Mouse (Mus musculus) layer of hippocampus, postnatal 10 days (tissue): ENCODE measurements at regions not wholly inside any gene's neighbourhood (a gene's known extent, or its start where the extent isn't known, plus 50 kb on each side); places are given as distances from the start of the nearest gene placed in this dataset.
A peak's percentile ranks its signal among the peaks of the same experiment; 100 is the strongest.

ENCODE experiments used
- DNase-seq, 2 experiments: peaks; one replicate each; pipeline ENCODE4 v3.0.0; 2021; ENCODE audit warnings: low spot score in 2 of 2

GRCm38 (mm10) chr6:100176914-100177560 is 110.2 kb downstream of the Rybp start:
- DNase-seq, result no peak

DNA sequence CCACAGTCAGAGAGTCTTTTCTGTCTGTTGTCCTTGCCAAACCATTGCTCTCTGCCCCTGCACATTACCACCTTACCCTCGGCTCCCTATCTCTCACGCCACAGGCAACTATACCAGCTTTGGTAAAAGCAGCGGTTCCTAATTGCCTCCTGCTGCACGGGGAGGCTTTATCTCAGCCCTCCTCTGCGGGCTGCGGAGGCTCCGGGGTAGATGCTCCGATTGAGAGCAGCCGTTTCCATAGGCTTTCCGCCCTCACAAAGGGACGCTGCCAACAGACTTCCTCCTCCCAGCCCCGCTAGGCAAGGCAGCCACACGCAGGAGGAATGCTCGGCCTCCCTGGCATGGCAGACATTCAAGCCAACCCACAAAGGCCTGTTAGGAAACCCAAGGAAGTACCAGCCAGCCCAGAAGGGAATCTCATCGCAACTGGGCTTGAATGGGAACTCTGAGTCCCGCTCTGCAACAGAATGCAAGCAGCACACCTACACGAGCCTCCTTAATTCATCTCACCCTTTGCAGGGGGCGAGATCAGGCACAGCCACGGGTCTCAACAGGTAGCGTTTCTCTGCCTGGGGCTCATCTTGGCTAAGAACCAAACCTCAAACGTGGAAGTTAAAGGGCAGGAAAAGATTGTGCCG is 116.5 kb downstream of the Rybp start:
- DNase-seq, result peak; percentile 52 to 67

DNA sequence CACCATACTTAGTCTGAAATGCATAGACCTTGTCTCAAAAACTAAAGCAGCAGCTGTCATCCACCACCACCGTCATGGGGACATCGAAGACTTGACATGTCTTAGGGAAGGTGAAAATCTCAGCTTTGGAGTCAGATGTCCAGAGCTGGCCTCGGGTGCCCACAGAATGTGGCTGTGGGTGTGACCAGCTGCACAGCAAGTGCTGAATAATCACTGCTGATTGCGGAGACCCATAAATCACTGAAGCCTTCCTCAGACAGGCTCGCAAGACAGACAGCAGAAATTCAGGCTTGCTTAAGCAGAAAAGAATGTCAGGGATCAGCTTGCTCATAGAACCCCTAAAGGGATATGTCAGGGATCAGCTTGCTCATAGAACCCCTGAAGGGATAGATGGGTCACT is 120.0 kb downstream of the Rybp start:
- DNase-seq, result no peak

DNA sequence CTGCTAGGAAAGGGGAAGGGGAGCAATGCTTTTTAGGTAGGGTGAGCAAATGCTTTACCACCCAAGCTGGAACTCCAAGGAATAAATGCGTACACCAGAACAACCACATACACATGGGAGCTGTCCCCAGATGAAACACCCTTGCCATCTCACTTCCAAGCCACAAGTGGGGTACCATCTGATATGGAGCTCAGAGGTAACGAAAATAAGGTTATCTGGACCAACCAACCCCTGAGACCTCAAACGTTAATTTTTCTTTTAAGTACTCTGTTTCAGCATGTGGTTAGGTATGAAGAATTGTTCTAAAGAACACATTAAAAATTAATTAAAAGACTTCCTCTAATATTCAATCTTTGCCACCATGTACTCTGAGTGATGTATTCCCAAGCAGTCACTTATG is 121.5 kb downstream of the Rybp start:
- no peak for DNase-seq

- DNase-seq, result no peak
These were observed 123.1 kb downstream of the Rybp start for GRCm38 (mm10) chr6:100164162-100164561.

DNA sequence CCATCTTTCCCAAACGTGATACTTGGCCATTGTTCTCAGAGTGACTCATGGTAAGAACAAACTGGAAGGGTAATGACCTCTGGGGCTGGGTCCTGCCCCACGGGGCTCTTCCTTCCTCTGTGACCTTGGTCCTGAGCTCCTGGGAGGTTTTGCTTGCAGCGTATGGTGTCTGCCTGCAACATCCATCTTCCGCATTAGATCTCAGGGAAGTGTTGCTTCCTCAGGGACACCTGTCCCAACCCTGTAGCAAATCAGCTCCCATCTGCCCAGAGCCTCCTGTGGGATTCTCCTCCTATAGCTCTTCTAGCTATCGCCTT is 123.5 kb downstream of the Rybp start:
- no peak for DNase-seq

DNA sequence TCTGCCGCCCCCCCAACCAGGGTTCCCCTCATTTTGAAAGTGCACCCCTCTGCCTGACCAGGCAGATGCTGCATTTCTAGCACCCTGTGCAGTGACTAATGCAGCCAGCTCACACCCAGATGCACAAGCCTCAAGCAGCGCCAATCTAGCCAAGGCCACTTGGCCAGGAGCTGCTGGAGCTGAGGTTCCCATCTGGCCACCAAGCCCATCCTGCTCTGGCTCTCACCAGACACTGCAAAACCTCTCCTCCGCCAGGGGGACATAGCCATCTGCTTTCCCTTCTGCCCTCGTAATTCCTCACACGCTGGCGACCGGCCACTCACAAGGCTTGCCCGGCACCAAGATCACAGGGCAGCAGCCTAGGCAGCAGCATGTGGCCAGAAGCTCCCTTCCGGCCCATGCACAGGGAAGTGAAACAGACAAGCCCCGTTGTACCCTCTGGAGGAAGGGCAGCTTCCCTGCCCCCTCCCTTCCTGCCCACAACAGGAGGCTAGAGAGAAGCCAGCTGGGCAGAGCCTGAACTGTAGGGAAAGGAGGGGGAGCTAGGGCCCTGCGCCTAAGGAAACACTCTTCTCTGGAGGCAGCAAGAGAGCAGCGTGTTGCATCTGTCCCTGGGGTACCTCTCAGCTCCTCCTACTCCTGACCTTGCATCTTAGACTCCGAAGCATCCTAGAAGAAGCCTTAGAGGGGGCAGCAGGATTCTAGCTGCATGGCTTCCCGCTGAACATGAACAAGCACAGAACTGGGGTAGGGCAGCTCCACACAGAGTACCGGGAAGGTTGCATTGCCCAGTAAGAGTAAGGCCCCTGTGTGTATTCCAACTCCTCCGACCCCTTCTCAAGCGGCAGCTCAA is 124.1 kb downstream of the Rybp start:
- peak; percentile 84 to 87 for DNase-seq

DNA sequence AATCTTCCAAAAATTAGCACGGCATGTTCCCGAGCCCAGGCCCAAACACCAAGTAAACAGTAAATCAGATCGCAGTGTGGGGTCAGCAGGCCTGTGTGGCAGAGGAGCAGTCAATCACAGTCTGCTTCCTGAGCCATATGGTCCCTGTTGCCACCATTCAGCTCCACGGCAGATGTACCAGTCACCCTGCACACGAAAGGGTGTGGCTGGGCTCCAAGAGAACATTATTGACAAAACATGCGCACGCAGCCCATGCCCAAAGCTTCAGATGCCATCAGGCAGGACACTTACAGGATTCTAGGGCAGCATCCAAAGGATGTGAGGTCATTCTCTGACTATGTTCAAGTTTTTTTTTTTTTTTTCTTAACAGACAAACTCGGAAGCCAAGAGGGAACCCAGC is 126.6 kb downstream of the Rybp start:
- no peak for DNase-seq

DNA sequence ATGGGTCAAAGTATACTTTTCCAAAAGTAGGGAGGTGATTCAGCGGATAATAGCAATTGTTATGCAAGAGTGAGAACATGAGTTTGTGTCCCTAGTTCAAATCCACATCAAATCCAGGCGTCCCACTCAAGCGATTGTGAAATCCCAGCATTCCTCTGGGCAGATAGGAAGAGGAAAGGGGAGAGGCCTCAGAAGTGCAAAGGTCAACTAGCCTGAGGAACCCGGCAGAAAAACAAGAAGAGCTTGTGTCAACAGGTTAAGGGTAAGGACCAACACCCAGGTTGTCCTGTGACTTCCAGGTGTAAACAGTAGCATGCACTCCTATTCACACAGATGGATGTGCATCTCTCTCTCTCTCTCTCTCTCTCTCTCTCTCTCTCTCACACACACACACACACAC is 127.5 kb downstream of the Rybp start:
- no peak for DNase-seq

- DNase-seq, result no peak
These were observed 128.0 kb downstream of the Rybp start for GRCm38 (mm10) chr6:100159246-100159645.

DNA sequence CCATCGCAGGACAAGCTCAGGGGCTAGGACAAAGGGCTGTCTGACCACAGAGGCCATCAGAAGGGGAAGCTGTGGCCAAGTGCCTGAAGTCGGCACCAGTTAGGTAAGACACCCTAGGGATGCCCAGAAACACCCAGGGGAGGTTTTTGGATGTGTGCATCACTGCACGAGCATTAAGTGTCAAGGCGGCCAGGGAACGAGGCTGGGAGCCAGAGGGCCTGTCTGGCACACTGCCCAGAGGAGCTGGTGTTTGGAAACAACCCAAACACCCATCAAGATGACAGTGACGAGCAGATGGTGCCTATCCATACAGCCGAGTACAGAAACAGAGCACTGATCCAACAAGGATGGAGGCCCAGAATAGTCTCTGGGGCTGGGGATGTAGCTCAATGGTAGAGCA is 130.0 kb downstream of the Rybp start:
- DNase-seq, result peak in 1 of 2 experiments; percentile 45

DNA sequence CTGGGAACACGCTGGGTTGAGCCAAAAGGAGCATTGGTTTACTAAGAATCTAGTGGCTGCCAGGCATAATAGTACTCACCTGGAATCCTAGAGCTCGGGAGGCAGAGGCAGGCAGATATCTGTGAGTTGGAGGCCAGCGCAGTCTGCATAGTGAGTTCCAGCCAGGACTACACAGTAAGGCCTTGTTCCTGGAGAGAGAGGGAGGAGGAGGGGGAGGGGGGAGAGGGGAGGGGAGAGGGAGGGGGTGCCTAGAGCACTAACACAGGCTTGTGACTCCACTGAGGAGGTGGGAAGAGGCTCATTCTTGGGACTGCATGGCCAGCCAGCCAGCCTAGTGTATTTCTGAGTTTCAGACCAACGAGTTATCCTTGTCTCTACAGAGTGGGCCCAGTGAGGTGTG is 131.1 kb downstream of the Rybp start:
- DNase-seq, result no peak

DNA sequence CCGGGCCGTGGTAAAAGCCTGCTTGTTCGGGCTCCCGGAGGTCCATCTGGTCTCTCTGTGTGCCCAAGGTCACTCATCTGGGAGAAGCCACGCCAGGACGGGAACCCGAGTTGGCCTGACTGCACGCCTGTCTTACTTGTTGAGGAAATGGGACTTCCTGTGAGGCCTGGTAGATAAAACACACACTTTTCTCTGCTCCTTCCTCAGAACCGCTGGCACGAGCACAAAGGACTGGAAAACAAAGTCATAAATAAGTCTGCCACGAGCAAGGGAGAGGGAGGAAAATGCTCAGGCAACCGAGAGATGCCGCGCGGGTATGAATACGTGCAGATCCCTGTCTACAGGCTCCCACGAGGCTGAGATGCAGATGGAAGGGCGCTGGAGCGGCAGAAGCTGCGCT is 131.6 kb downstream of the Rybp start:
- DNase-seq, result no peak

DNA sequence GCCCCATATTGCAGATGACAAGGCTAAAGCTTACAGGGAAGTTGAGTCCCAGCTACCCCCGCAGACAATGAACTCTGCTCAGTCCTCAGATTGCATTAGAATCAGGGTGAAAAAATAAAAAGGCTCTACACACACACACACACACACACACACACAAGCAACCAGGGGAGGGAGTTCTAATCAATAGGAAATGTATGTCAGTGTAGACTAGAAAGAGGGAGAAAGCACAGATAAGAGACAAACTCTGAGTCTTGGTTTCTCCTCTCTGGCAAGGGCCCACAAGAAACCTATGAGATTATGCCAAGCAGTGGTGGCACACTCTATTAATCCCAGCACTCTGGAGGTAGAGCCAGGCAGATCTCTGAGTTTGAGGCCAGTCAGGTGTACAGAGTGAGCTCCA is 135.8 kb downstream of the Rybp start:
- no peak for DNase-seq

DNA sequence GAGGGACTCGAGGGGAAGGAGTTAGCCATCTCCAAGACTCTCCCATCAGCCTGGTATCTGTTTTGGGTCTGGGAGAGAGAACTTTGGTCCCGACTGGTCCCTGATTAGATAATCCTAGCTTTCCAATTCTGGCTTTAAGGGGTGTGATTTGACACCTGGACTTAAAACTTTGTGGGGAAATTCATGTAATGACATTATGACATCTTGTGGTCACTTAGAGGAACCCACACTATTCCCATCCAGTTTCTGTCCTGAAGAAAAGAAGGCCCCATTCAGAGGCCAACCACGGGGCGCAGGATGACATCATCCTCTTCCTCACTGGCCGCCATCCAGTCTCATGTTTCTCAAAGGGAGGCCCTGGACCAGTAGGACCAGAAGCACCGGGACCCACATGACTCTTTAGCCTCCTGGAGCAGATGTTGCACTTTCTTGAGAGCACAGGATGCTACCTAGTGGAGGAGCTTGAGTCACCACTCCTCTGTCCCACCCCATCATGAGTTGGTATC is 136.5 kb downstream of the Rybp start:
- no peak for DNase-seq

DNA sequence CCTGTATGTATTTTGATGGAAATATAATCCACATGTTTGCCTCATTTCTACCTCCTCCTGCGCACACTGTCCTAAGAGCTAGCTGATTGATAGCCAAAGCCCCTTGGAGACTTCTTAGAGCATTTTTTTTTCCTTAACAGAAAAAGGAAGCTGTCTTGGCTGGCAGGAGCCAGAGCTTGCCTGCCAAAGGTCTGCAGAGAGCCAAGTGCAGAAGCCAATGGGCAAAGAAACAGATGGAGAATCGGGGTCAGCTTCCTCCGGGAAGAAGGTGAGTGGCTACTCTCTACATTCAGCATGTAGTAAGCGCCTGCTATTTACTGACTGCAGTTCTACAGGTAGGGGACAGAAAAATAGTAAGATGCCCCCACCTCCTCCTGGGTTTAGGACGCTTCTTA is 137.8 kb downstream of the Rybp start:
- no peak for DNase-seq

- no peak for DNase-seq
These were observed 138.4 kb downstream of the Rybp start for GRCm38 (mm10) chr6:100148751-100149457.

- peak in 1 of 2 experiments; percentile 46 for DNase-seq
These were observed 140.8 kb downstream of the Rybp start for GRCm38 (mm10) chr6:100146360-100146935.

- no peak for DNase-seq
These were observed 141.4 kb downstream of the Rybp start for GRCm38 (mm10) chr6:100145869-100146268.

- no peak for DNase-seq
These were observed 142.6 kb downstream of the Rybp start for GRCm38 (mm10) chr6:100144544-100145287.
